Mouse (Mus musculus) midbrain, embryonic 14.5 days (tissue): Measurements from ENCODE around the gene Gm21834. TPM values are rescaled to one million over a fixed set of nuclear protein-coding genes. Genes with fewer than 3 reads are reported as not detected.

ENCODE experiments used
- ATAC-seq: fragments of 200-750 bp; cut with Nextera tagmentation; 2 replicates; pipeline ENCODE4 v1.8.0; 2017; ENCODE audit warnings: moderate number of reproducible peaks, moderate library complexity; ENCODE audit not compliant: low FRiP score, low TSS enrichment
- DNase-seq: peaks from one replicate; pipeline ENCODE4 v3.0.0-alpha.2; 2015
- H3K27ac ChIP-seq: fragments of 300-500 bp; sonication (generic); replicated peaks from 2 replicates; pipeline ENCODE4 v1.5.1; 2014; ENCODE audit warnings: mild to moderate bottlenecking, low read depth, low read length, moderate library complexity
- H3K27me3 ChIP-seq: fragments of 300-500 bp; sonication (generic); 2 replicates; pipeline ENCODE4 v1.6.1; 2014; ENCODE audit warnings: low read length, control low read depth, mixed read lengths; ENCODE audit not compliant: control insufficient read depth, insufficient read depth
- H3K36me3 ChIP-seq: fragments of 300-500 bp; sonication (generic); 2 replicates; pipeline ENCODE4 v1.6.1; 2014; ENCODE audit warnings: low read length, control low read depth; ENCODE audit not compliant: control insufficient read depth, insufficient read depth
- H3K4me1 ChIP-seq: fragments of 300-500 bp; sonication (generic); 2 replicates; pipeline ENCODE4 v1.6.1; 2014; ENCODE audit warnings: mild to moderate bottlenecking, antibody characterized with exemption, low read length, control low read depth; ENCODE audit not compliant: control insufficient read depth, insufficient read depth
- H3K4me2 ChIP-seq: fragments of 300-500 bp; sonication (generic); 2 replicates; pipeline ENCODE4 v1.6.1; 2014; ENCODE audit warnings: mild to moderate bottlenecking, low read length, moderate library complexity
- H3K4me3 ChIP-seq: fragments of 300-500 bp; sonication (generic); replicated peaks from 2 replicates; pipeline ENCODE4 v1.5.1; 2014; ENCODE audit warnings: low read depth, low read length
- H3K9ac ChIP-seq: fragments of 300-500 bp; sonication (generic); replicated peaks from 2 replicates; pipeline ENCODE4 v1.6.1; 2014; ENCODE audit warnings: mild to moderate bottlenecking, low read length, moderate library complexity
- H3K9me3 ChIP-seq: fragments of 300-500 bp; sonication (generic); 2 replicates; pipeline ENCODE4 v1.6.1; 2016; ENCODE audit warnings: low read length, control low read depth, mixed read lengths; ENCODE audit not compliant: control insufficient read depth
- WGBS: fragments of 180-500 bp; shearing (Covaris S2); extraction: QIAGEN DNeasy Blood & Tissue Kit; methylation state at CpG from one replicate; pipeline ENCODE4 v1.1.7; 2014; 5-methylcytosine and 5-hydroxymethylcytosine counted together
- polyA plus RNA-seq: library from polyadenylated mRNA; unstranded; fragments of >200 nt; fragmentation: Nextera tagmentation; extraction: Ambion mirVana; gene quantifications from 2 replicates; pipeline ENCODE4 v1.2.1, GENCODE M21; 2014

Gene Gm21834
- not detected in 2 replicates for polyA plus RNA-seq

DNA sequence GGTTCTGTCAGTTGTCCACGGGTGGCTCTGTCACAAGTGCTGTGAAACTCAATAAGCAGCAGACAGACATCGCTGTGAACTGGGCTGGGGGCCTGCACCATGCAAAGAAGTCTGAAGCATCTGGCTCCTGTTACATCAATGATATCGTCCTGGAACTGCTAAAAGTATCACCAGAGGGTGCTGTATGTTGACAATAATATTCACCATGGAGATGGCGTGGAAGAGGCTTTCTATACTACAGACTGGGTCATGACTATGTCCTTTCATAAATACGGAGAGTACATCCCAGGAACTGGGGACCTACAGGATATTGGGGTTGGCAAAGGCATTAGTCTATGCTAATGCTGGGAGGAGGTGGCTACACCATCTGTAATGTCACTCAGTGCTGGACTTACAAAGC lies at the start of gene Gm21834:
TSS of gene Gm21834 (minus strand) at position 101 of the 400 bp plus-strand sequence.
- ATAC-seq, result no peak
- Histone ChIP-seq H3K36me3 (no peaks in the 10 kb centered on the region), H3K9me3 (no peaks in the 10 kb centered on the region), H3K9ac (no peak within 1 kb of the TSS), H3K4me1 (no peaks in the 10 kb centered on the region), H3K4me3 (no peak within 1 kb of the TSS), H3K27ac (no peak within 1 kb of the TSS), H3K4me2 (no peak within 1 kb of the TSS), H3K27me3 (no peaks in the 10 kb centered on the region)
- no peak for DNase-seq
- WGBS, result 87% methylated on average over 5 of the region's 5 CpGs

DNA sequence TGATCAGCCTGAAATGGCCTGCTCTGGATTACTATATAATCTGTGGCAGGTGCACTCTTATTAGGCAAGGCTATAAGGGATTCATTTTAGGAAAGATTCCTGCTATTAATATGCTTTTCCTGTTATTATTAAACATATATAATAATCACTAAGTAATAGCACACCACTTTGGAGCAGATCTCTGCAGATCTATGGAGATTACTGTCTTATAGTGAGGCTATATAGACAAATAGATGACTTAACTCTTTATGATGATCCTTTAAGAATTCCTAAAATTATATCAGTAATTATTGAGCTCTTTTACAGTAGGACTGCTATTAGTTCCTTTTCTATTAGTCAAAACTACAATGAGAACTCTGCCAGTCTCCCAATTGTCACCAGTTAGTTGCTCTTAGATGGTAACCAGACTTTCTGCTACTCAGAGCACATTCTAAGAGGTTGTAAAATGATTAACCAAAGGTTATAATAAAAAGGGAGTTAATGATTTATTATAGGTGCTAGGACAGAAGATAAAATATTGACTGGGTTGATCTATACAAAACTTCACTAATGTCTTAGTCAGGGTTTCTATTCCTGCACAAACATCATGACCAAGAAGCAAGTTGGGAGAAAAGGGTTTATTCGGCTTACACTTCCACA lies 46.3 kb upstream of the Gm21834 start:
- H3K4me1 ChIP-seq, result no peaks in the 10 kb centered on the region
- H3K36me3 ChIP-seq, result no peaks in the 10 kb centered on the region
- H3K4me3 ChIP-seq, result no peak overlapping the region
- no peak overlapping the region for H3K27ac ChIP-seq
- H3K27me3 ChIP-seq, result no peaks in the 10 kb centered on the region
- H3K9me3 ChIP-seq, result peaks cover 4% of the 10 kb centered on the region; the same call in 1 of the 2 replicates
- 87% methylated on average over 1 of the region's 1 CpGs for WGBS
- ATAC-seq (no peak), DNase-seq (no peak)
- H3K4me2 ChIP-seq, result no peak overlapping the region
- no peak overlapping the region for H3K9ac ChIP-seq

DNA sequence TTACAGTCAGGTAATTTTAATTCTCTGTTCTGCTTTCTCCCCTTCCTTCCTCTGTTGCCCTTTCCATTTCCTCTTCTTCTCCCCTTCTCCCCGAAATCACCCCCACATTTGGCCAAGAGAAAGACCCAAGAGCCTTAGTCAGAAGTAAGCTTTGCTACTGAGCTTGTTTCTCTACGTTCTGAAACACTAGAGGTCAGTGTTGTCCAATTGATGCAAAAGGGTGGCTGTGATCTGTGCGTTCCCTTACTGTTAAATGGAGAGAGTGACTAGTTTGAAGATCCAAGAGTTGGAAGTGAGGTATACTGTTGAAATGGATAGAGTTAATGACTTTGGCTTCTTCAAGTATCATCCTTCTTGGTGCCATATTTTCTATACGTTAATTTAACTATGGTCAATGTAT lies 28.9 kb upstream of the Gm21834 start:
- no peaks in the 10 kb centered on the region for H3K27me3 ChIP-seq
- H3K9me3 ChIP-seq, result no peaks in the 10 kb centered on the region
- no peak overlapping the region for H3K4me3 ChIP-seq
- no peak overlapping the region for H3K9ac ChIP-seq
- H3K4me1 ChIP-seq, result no peaks in the 10 kb centered on the region
- peak overlapping the region; percentile 63 for H3K4me2 ChIP-seq
- H3K36me3 ChIP-seq, result no peaks in the 10 kb centered on the region
- DNase-seq (peak; percentile 88), ATAC-seq (peak; percentile 59)
- no peak overlapping the region for H3K27ac ChIP-seq
- 18% methylated on average over 4 of the region's 4 CpGs for WGBS

DNA sequence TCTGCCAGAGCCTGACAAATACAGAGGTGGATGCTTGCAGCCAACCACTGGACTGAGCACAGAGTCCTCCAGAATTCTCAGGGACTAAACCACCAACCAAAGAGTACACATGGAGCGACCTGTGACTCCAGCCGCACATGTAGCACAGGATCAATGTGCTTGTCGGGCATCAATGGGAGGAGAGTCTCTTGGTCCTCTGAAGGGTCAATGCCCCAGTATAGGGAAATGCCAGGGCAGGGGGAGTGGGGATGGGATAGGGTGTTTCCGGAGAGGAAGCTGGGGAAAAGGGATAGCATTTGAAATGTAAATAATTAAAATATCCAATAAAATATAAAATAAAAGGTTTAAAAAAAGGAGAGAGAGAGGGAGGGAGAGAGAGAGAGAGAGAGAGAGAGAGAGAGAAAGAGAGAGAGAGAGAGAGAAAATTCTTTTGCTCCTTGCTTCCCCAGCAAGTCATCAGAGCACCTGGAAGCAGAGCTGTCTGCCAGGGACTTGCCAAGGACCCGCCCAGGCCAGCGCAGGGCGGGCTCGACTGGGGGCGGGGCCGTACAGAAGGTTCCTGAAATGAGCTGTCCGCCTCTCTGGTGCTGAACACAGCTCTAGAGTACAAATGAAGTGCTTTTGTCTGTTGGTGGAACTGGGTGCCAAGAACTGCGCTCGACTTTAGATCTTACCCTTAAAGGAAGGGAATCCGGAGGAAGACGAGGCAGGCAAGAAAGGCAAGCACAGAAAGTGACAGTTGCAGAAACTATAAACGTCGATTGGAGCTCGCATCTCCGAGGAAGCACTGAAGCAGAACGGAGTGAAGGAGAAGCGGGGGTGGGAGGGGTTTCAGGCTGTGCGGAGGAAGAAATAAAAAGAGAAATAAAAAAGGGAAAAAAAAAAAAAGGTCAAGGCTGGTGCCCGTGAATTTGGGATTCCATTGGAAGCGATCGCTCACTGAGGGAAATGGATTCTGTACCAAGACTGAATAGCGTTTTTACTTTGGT lies 26.9 kb upstream of the Gm21834 start, which contains the start of gene Cntnap5c:
TSS of gene Cntnap5c (plus strand) at position 949 of the 989 bp plus-strand sequence.
- no peak within 1 kb of the TSS for H3K27ac ChIP-seq

DNA sequence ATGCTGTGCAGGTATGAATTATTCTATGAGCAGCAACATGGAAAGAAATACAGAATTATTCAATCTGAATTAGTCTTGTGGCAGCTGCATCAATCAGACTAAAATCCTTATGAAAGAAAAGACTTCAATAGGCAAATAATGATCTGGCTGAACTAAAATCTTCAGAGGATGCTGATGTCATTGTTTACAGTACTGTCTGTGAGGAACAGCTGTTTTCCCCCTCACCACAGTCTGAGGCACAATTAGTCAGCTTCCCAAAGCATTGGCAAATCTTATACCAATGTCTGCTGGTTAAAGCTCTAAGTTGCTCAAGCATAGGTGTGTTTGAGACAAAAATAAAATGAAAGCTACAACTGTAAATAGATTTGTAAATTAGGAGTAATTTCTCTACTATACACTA lies 25.3 kb upstream of the Gm21834 start:
- Histone ChIP-seq H3K9me3 (no peaks in the 10 kb centered on the region), H3K4me1 (no peaks in the 10 kb centered on the region), H3K4me3 (no peak overlapping the region), H3K27me3 (no peaks in the 10 kb centered on the region), H3K27ac (no peak overlapping the region), H3K4me2 (no peak overlapping the region), H3K36me3 (no peaks in the 10 kb centered on the region), H3K9ac (no peak overlapping the region)
- ATAC-seq, result no peak
- no peak for DNase-seq

More for the DNA sequence above, 26.9 kb upstream of the Gm21834 start, which contains the start of gene Cntnap5c:
- H3K4me2 ChIP-seq, result peak within 1 kb of the TSS; percentile 63
- H3K9ac ChIP-seq, result peak within 1 kb of the TSS; percentile 32; the same call in 1 of the 2 replicates
- H3K9me3 ChIP-seq, result no peaks in the 10 kb centered on the region
- H3K27me3 ChIP-seq, result no peaks in the 10 kb centered on the region
- WGBS, result 16% methylated on average over 26 of the region's 26 CpGs
- DNase-seq (peak; percentile 80), ATAC-seq (peak; percentile 81)
- H3K4me3 ChIP-seq, result peak within 1 kb of the TSS; percentile 34
- H3K4me1 ChIP-seq, result no peaks in the 10 kb centered on the region
- no peaks in the 10 kb centered on the region for H3K36me3 ChIP-seq

DNA sequence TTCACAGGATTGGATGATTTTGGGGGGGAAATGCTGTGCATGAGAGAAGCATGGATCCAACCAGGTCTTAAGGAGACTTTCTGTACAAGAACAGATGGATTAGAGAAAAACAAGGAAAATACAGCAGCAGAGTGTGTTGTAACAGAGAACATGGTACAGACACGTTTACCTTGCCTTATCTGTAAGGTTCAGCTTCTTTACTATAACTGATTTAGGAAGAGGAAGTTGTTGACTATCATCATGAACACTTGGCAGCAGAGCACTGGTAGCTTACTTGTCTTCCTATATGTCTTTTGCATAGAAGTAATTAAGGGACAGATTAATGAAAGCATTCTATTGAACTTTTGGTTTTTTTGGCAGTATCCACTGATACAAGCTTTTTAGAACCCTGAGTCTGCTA lies 16.0 kb upstream of the Gm21834 start:
- H3K4me2 ChIP-seq, result no peak overlapping the region
- 72% methylated on average over 1 of the region's 1 CpGs for WGBS
- H3K4me3 ChIP-seq, result no peak overlapping the region
- H3K27ac ChIP-seq, result no peak overlapping the region
- ATAC-seq (no peak), DNase-seq (no peak)
- no peak overlapping the region for H3K9ac ChIP-seq
- no peaks in the 10 kb centered on the region for H3K4me1 ChIP-seq
- no peaks in the 10 kb centered on the region for H3K27me3 ChIP-seq
- H3K36me3 ChIP-seq, result no peaks in the 10 kb centered on the region
- H3K9me3 ChIP-seq, result no peaks in the 10 kb centered on the region

DNA sequence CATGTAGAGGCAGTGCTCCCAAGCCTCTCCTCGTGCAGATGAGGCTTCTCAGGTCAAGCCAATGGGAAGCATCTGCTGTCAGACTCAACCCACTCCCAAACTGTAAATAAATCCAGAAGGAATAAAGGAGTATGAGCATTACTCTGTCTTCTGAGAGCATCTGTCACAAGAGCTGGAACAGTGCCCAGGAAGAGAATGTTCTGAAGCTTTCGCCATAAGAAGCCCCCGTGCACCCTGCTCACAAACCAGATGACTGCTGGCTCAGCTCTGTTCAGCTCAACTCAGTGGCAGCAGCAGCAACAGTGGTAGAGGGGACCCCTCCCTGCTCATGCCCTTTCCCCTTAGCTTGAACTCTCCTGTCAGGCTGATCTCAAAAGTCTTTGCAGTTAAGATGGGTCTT lies 47.2 kb downstream of the Gm21834 start:
- 73% methylated on average over 3 of the region's 3 CpGs for WGBS

More for the DNA sequence above, 47.2 kb downstream of the Gm21834 start:
- H3K27me3 ChIP-seq, result no peaks in the 10 kb centered on the region
- H3K9ac ChIP-seq, result no peak overlapping the region
- no peak for DNase-seq
- no peak overlapping the region for H3K27ac ChIP-seq
- H3K4me2 ChIP-seq, result no peak overlapping the region
- no peaks in the 10 kb centered on the region for H3K9me3 ChIP-seq
- no peak; the same call in 1 of the 2 replicates for ATAC-seq
- no peaks in the 10 kb centered on the region for H3K36me3 ChIP-seq
- no peak overlapping the region for H3K4me3 ChIP-seq
- H3K4me1 ChIP-seq, result no peaks in the 10 kb centered on the region
